Mouse (Mus musculus) ES-Bruce4 (cell line): Measurements from ENCODE around the gene Tubgcp4. TPM values are rescaled to one million over a fixed set of nuclear protein-coding genes. Genes with fewer than 3 reads are reported as not detected.

ENCODE experiments used
- H3K27ac ChIP-seq: 2 replicates; pipeline ENCODE4 v1.5.1; 2012; ENCODE audit warnings: low read length, inconsistent platforms; ENCODE audit not compliant: insufficient read depth
- H3K27me3 ChIP-seq: 2 replicates; pipeline ENCODE4 v1.6.1; 2012; ENCODE audit warnings: mild to moderate bottlenecking, low read length, inconsistent platforms; ENCODE audit not compliant: control insufficient read depth, poor library complexity, insufficient read depth, severe bottlenecking
- H3K36me3 ChIP-seq: 2 replicates; pipeline ENCODE4 v1.6.1; 2012; ENCODE audit warnings: inconsistent platforms, mild to moderate bottlenecking, low read length, moderate library complexity; ENCODE audit not compliant: control insufficient read depth, poor library complexity, insufficient read depth, severe bottlenecking
- H3K4me1 ChIP-seq: one replicate; pipeline ENCODE4 v1.8.1; 2011; ENCODE audit warnings: low read length; ENCODE audit not compliant: control insufficient read depth, insufficient read depth
- H3K4me3 ChIP-seq: 2 replicates; pipeline ENCODE4 v1.5.1; 2011; ENCODE audit warnings: low read depth, mild to moderate bottlenecking, low read length
- H3K9ac ChIP-seq: 2 replicates; pipeline ENCODE4 v1.6.1; 2012; ENCODE audit warnings: low read depth, mild to moderate bottlenecking, inconsistent platforms; ENCODE audit not compliant: poor library complexity, severe bottlenecking
- H3K9me3 ChIP-seq: replicated peaks from 2 replicates; pipeline ENCODE4 v1.6.1; 2012; ENCODE audit warnings: mild to moderate bottlenecking, low read length, inconsistent platforms; ENCODE audit not compliant: control insufficient read depth, poor library complexity, insufficient read depth, severe bottlenecking
- POLR2A ChIP-seq: IDR thresholded peaks from one replicate; pipeline ENCODE4 v1.8.1; 2011; ENCODE audit warnings: low read length; ENCODE audit not compliant: insufficient read depth
- polyA plus RNA-seq: library from polyadenylated mRNA; stranded (reverse); fragments of >200 nt; gene quantifications from 2 replicates; pipeline ENCODE4 v1.2.4, GENCODE M21; 2011; ENCODE audit warnings: low read depth; ENCODE audit not compliant: missing spikeins, insufficient read depth, insufficient read length

Tubgcp4 gene
- polyA plus RNA-seq, 1 experiment: 52.4 TPM

GRCm38 (mm10) chr2:121244099-121244498 is 73.6 kb downstream of the Tubgcp4 start:
- no peak overlapping the region for H3K9ac ChIP-seq
- no peaks in the 10 kb centered on the region for H3K9me3 ChIP-seq
- no peaks in the 10 kb centered on the region for H3K27me3 ChIP-seq
- peaks cover 16% of the 10 kb centered on the region for H3K36me3 ChIP-seq
- H3K27ac ChIP-seq: no peak overlapping the region
- no peak overlapping the region for H3K4me3 ChIP-seq
- no peak for TF ChIP-seq POLR2A
- no peaks in the 10 kb centered on the region for H3K4me1 ChIP-seq

Other genes with a start within 250 kb of the Tubgcp4 start
- 29.5 and 30.6 TPM in 2 replicates for gene Ubr1, start 199.9 kb upstream of the Tubgcp4 start, polyA plus RNA-seq
- 4.0 and 9.5 TPM in 2 replicates for gene Tmem62, start 193.6 kb upstream of the Tubgcp4 start, polyA plus RNA-seq
- gene Ccndbp1, start 162.3 kb upstream of the Tubgcp4 start, polyA plus RNA-seq: 30.9 and 33.9 TPM in 2 replicates
- not detected in 2 replicates for gene Epb42, start 133.6 kb upstream of the Tubgcp4 start, polyA plus RNA-seq
- not detected in 2 replicates for gene Tgm5, start 84.8 kb upstream of the Tubgcp4 start, polyA plus RNA-seq
- not detected in 2 replicates for gene Tgm7, start 60.9 kb upstream of the Tubgcp4 start, polyA plus RNA-seq
- 11.1 and 12.2 TPM in 2 replicates for gene Adal, start 30.2 kb upstream of the Tubgcp4 start, polyA plus RNA-seq
- gene Lcmt2, start 30.0 kb upstream of the Tubgcp4 start, polyA plus RNA-seq: 3.1 and 3.3 TPM in 2 replicates
- 6.1 and 6.4 TPM in 2 replicates for gene Zscan29, start 471 bp downstream of the Tubgcp4 start, polyA plus RNA-seq
- 76.2 and 101 TPM in 2 replicates for gene Trp53bp1, start 100.8 kb downstream of the Tubgcp4 start, polyA plus RNA-seq
- gene Map1a, start 118.9 kb downstream of the Tubgcp4 start, polyA plus RNA-seq: 5.3 and 9.2 TPM in 2 replicates
- gene Ppip5k1, start 184.7 kb downstream of the Tubgcp4 start, polyA plus RNA-seq: 14.9 TPM in 2 replicates
- gene Ckmt1, start 187.1 kb downstream of the Tubgcp4 start, polyA plus RNA-seq: 23.2 and 28.4 TPM in 2 replicates
- not detected in 2 replicates for gene Strc, start 216.5 kb downstream of the Tubgcp4 start, polyA plus RNA-seq
- 486 and 515 TPM in 2 replicates for gene Pdia3, start 243.1 kb downstream of the Tubgcp4 start, polyA plus RNA-seq
- gene Catsper2, start 243.1 kb downstream of the Tubgcp4 start, polyA plus RNA-seq: 1.9 and 2.5 TPM in 2 replicates